Mouse (Mus musculus) hindbrain, embryonic 15.5 days (tissue): ENCODE measurements around the gene Ripk4. TPM values are rescaled to one million over a fixed set of nuclear protein-coding genes. Genes with fewer than 3 reads are reported as not detected.

Experiments used
- ATAC-seq: fragments of 200-750 bp; cut with Nextera tagmentation; 2 replicates; pipeline ENCODE4 v1.8.0; 2017; ENCODE audit warnings: low read depth, moderate number of reproducible peaks, moderate TSS enrichment; ENCODE audit not compliant: low FRiP score
- H3K27ac ChIP-seq: fragments of 300-500 bp; sonication (generic); replicated peaks from 2 replicates; pipeline ENCODE4 v1.5.1; 2015; ENCODE audit warnings: mild to moderate bottlenecking, inconsistent platforms
- H3K27me3 ChIP-seq: fragments of 300-500 bp; sonication (generic); 2 replicates; pipeline ENCODE4 v1.6.1; 2015; ENCODE audit warnings: control low read depth, inconsistent platforms
- H3K36me3 ChIP-seq: fragments of 300-500 bp; sonication (generic); 2 replicates; pipeline ENCODE4 v1.6.1; 2015; ENCODE audit warnings: control low read depth, inconsistent platforms
- H3K4me1 ChIP-seq: fragments of 300-500 bp; sonication (generic); replicated peaks from 2 replicates; pipeline ENCODE4 v1.6.1; 2015; ENCODE audit warnings: control low read depth, inconsistent platforms
- H3K4me2 ChIP-seq: fragments of 300-500 bp; sonication (generic); 2 replicates; pipeline ENCODE4 v1.6.1; 2015; ENCODE audit warnings: moderate library complexity, mild to moderate bottlenecking, inconsistent platforms
- H3K4me3 ChIP-seq: fragments of 300-500 bp; sonication (generic); 2 replicates; pipeline ENCODE4 v1.5.1; 2015; ENCODE audit warnings: mild to moderate bottlenecking, inconsistent platforms
- H3K9ac ChIP-seq: fragments of 300-500 bp; sonication (generic); 2 replicates; pipeline ENCODE4 v1.6.1; 2015; ENCODE audit warnings: inconsistent platforms
- H3K9me3 ChIP-seq: fragments of 300-500 bp; sonication (generic); 2 replicates; pipeline ENCODE4 v1.6.1; 2016; ENCODE audit warnings: control low read depth, inconsistent platforms
- WGBS: fragments of 180-500 bp; shearing (Covaris S2); methylation state at CpG from one replicate; pipeline ENCODE4 v1.1.7; 2015; 5-methylcytosine and 5-hydroxymethylcytosine counted together
- polyA plus RNA-seq: library from polyadenylated mRNA; unstranded; fragments of >200 nt; fragmentation: Nextera tagmentation; extraction: Ambion mirVana; gene quantifications from 2 replicates; pipeline ENCODE4 v1.2.1, GENCODE M21; 2015

The Ripk4 gene
- polyA plus RNA-seq, 1 experiment from 2014 or later, result 0.57 TPM

GRCm38 (mm10) chr16:97763990-97764340, 378 bp upstream of the Ripk4 start:
- H3K36me3 ChIP-seq, result no peaks in the 10 kb centered on the region
- H3K27ac ChIP-seq, result no peak overlapping the region
- no peaks in the 10 kb centered on the region for H3K9me3 ChIP-seq
- ATAC-seq, result no peak
- peaks cover 62% of the 10 kb centered on the region for H3K27me3 ChIP-seq
- 11% methylated on average over 13 of the region's 13 CpGs for WGBS
- peak overlapping the region; percentile 38 for H3K4me3 ChIP-seq
- H3K4me1 ChIP-seq, result peaks cover 12% of the 10 kb centered on the region
- peak overlapping the region; percentile 63 for H3K4me2 ChIP-seq
- H3K9ac ChIP-seq, result no peak overlapping the region

DNA sequence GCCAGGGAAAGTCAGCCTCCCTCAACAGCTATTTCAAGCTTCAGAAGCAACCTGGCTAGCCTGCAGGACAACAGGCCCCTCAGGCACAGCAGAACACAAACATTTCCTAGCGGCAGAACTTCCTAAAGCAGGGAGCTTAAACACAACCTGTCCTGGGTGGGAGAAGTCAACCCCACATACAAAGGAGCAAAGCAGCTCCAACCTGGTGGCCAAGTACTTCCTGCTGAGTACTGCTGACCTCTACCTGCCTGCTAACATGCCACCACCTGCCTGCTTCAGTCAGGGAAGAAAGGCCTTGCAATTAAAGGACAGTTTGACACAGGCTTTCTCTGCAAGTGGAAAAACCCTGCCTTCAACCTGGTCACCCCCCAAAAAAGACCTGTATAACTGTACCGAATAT, 1.8 kb downstream of the Ripk4 start:
- WGBS, result 63% methylated on average over 2 of the region's 2 CpGs
- Histone ChIP-seq H3K27ac (no peak overlapping the region), H3K4me1 (peaks cover 12% of the 10 kb centered on the region), H3K36me3 (no peaks in the 10 kb centered on the region), H3K27me3 (peaks cover 60% of the 10 kb centered on the region), H3K9me3 (no peaks in the 10 kb centered on the region), H3K9ac (no peak overlapping the region), H3K4me2 (no peak overlapping the region), H3K4me3 (no peak overlapping the region)
- no peak for ATAC-seq

DNA sequence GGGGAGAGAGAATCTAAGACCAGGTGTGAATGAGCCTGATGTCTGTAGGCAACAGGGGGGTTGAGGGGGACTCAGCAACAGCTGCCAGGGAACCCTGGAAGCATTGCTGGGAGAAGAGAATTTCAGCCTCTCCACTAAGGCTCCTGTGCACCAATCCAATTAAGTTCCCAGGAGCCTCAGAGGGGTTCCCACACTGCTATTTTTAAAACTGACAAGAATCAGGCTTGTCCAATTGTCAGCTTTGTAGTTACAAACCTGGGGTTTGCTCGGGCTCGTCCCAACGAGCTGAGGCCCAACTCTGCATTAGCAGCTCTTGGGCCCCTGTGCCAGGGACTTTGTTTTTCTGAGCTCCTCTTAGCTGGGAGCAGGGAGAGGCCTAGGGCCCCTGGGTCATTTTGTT, 3.9 kb downstream of the Ripk4 start:
- Histone ChIP-seq H3K27ac (no peak overlapping the region), H3K4me1 (peaks cover 12% of the 10 kb centered on the region), H3K27me3 (peaks cover 40% of the 10 kb centered on the region), H3K36me3 (no peaks in the 10 kb centered on the region), H3K4me3 (no peak overlapping the region), H3K4me2 (no peak overlapping the region), H3K9ac (no peak overlapping the region), H3K9me3 (no peaks in the 10 kb centered on the region)
- ATAC-seq, result no peak
- 35% methylated on average over 3 of the region's 3 CpGs for WGBS

- ATAC-seq, result no peak
- peaks cover 7% of the 10 kb centered on the region for H3K4me1 ChIP-seq
- H3K36me3 ChIP-seq, result no peaks in the 10 kb centered on the region
- no peak overlapping the region for H3K27ac ChIP-seq
- no peak overlapping the region for H3K4me2 ChIP-seq
- WGBS, result 98% methylated on average over 2 of the region's 2 CpGs
- no peak overlapping the region for H3K9ac ChIP-seq
- H3K27me3 ChIP-seq, result peaks cover 26% of the 10 kb centered on the region
- H3K4me3 ChIP-seq, result no peak overlapping the region
- H3K9me3 ChIP-seq, result no peaks in the 10 kb centered on the region
Measured at GRCm38 (mm10) chr16:97758288-97758687, 5.3 kb downstream of the Ripk4 start.

DNA sequence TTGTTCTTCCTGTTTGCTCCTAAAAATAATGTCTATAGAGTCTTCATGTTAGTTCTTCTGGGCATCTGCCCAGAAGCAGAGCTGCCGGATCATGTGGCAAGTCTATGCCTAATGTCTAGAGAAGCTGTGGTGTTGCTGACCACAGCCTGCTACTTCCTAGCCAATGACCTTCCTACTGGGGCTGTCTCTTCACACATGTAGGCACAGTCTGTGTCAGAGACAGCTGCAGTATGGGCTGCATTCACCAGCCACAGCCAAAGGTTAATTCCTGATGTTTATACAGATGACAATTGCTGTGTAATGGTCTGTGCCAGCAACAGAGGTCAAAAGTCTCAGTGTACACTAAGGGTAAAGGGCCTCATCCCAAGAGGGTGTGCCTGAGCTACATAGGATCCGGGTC, 7.1 kb downstream of the Ripk4 start:
- 77% methylated on average over 2 of the region's 2 CpGs for WGBS
- no peak overlapping the region for H3K4me3 ChIP-seq
- no peak for ATAC-seq
- no peak overlapping the region for H3K9ac ChIP-seq
- H3K4me2 ChIP-seq, result no peak overlapping the region
- no peaks in the 10 kb centered on the region for H3K4me1 ChIP-seq
- no peaks in the 10 kb centered on the region for H3K9me3 ChIP-seq
- peaks cover 12% of the 10 kb centered on the region for H3K27me3 ChIP-seq
- no peaks in the 10 kb centered on the region for H3K36me3 ChIP-seq
- no peak overlapping the region for H3K27ac ChIP-seq

- 93% methylated on average over 3 of the region's 3 CpGs for WGBS
- Histone ChIP-seq H3K27me3 (no peaks in the 10 kb centered on the region), H3K9me3 (no peaks in the 10 kb centered on the region), H3K4me1 (no peaks in the 10 kb centered on the region), H3K4me2 (no peak overlapping the region), H3K27ac (no peak overlapping the region), H3K36me3 (no peaks in the 10 kb centered on the region), H3K4me3 (no peak overlapping the region), H3K9ac (no peak overlapping the region)
- no peak for ATAC-seq
Measured at GRCm38 (mm10) chr16:97752316-97752941, 11.2 kb downstream of the Ripk4 start.

DNA sequence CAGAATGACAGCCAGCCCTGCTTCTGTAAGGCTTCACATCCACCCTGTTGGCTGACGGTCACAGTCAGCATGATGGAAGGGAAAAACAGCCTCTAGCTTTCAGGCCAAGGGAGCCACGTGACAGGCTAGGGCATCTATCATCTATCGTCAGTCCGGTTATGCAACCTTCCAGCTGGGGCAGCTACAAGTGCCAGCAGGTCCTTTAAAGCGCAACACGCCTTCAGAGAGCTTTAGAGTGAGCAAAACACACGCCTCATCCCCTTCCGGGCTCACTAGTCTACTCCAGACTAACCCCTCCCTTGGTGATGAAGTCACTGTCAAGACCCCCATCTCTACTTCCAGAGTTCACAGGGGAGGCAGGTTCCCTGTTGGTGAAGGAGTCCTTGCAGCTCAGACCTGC, 11.7 kb downstream of the Ripk4 start:
- H3K36me3 ChIP-seq, result no peaks in the 10 kb centered on the region
- H3K4me3 ChIP-seq, result no peak overlapping the region
- H3K27me3 ChIP-seq, result no peaks in the 10 kb centered on the region
- H3K4me1 ChIP-seq, result no peaks in the 10 kb centered on the region
- no peak overlapping the region for H3K27ac ChIP-seq
- ATAC-seq, result no peak
- H3K9ac ChIP-seq, result no peak overlapping the region
- H3K4me2 ChIP-seq, result no peak overlapping the region
- WGBS, result 73% methylated on average over 8 of the region's 8 CpGs
- H3K9me3 ChIP-seq, result no peaks in the 10 kb centered on the region

- Histone ChIP-seq H3K9ac (no peak overlapping the region), H3K36me3 (no peaks in the 10 kb centered on the region), H3K27me3 (no peaks in the 10 kb centered on the region), H3K4me1 (no peaks in the 10 kb centered on the region), H3K27ac (no peak overlapping the region), H3K4me2 (no peak overlapping the region), H3K9me3 (no peaks in the 10 kb centered on the region), H3K4me3 (no peak overlapping the region)
- ATAC-seq, result no peak
- 93% methylated on average over 6 of the region's 6 CpGs for WGBS
Measured at GRCm38 (mm10) chr16:97748421-97748820, 15.2 kb downstream of the Ripk4 start.

DNA sequence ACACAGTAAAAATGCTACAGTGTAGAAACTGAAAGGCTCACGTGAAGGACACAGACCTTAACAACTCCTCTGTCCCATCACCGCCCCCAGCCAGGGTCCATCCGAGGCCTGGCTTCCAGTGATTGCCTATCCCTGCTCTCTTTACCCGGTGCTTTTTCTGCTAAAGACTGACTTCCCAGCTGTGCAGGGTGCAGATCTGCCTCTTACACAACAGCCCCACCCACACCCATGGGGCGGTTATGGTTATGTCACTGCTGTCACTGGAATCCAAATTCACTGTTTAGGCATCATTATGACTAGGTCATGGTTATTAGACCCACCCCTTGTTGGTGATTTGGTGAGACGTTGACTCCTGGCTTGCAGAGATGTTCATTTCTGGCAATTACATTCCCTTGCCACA, 25.6 kb downstream of the Ripk4 start:
- H3K36me3 ChIP-seq, result no peaks in the 10 kb centered on the region
- no peaks in the 10 kb centered on the region for H3K9me3 ChIP-seq
- ATAC-seq, result no peak
- H3K4me3 ChIP-seq, result no peak overlapping the region
- H3K4me1 ChIP-seq, result no peaks in the 10 kb centered on the region
- no peak overlapping the region for H3K27ac ChIP-seq
- WGBS, result 76% methylated on average over 6 of the region's 6 CpGs
- no peak overlapping the region for H3K9ac ChIP-seq
- no peaks in the 10 kb centered on the region for H3K27me3 ChIP-seq
- H3K4me2 ChIP-seq, result no peak overlapping the region

- Histone ChIP-seq H3K27ac (no peak overlapping the region), H3K9me3 (no peaks in the 10 kb centered on the region), H3K27me3 (no peaks in the 10 kb centered on the region), H3K9ac (no peak overlapping the region), H3K4me1 (no peaks in the 10 kb centered on the region), H3K4me3 (no peak overlapping the region), H3K4me2 (no peak overlapping the region), H3K36me3 (no peaks in the 10 kb centered on the region)
- WGBS, result 90% methylated on average over 2 of the region's 2 CpGs
- ATAC-seq, result no peak
Measured at GRCm38 (mm10) chr16:97736562-97736961, 27.0 kb downstream of the Ripk4 start.

DNA sequence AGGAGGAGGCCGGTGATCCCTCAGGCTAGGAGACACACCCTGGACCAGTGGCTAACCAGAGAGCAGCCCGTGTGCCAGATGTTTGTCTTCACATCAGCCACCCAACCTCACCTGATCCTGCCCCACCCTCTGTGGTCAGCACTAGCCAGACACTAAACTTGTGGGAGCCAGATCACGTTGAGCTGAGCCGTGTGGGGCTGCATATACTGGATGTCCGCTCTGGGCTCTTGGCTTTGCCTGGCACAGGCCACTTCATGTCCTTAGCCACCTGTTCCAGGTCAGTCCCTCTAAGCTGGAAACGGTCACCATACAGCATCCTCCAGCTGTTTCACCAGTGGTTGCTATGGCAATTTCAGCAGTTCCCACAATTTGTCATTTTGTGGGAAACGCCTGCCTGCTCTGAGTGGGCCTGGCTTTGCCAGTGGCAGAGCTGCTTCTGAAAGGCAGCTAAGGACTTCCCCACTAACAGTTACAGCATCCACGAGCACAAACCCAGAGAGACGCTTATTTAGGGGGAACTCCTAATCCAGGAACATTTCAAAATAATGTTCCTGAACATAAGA, 28.7 kb downstream of the Ripk4 start:
- peak; percentile 30; the same call in 1 of the 2 replicates for ATAC-seq
- no peaks in the 10 kb centered on the region for H3K4me1 ChIP-seq
- H3K4me2 ChIP-seq, result no peak overlapping the region
- no peak overlapping the region for H3K9ac ChIP-seq
- WGBS, result 61% methylated on average over 9 of the region's 9 CpGs
- no peak overlapping the region for H3K4me3 ChIP-seq
- H3K9me3 ChIP-seq, result no peaks in the 10 kb centered on the region
- no peaks in the 10 kb centered on the region for H3K36me3 ChIP-seq
- no peaks in the 10 kb centered on the region for H3K27me3 ChIP-seq
- no peak overlapping the region for H3K27ac ChIP-seq

- 70% methylated on average over 2 of the region's 2 CpGs for WGBS
Measured at GRCm38 (mm10) chr16:97733599-97733998, 30.0 kb downstream of the Ripk4 start.

DNA sequence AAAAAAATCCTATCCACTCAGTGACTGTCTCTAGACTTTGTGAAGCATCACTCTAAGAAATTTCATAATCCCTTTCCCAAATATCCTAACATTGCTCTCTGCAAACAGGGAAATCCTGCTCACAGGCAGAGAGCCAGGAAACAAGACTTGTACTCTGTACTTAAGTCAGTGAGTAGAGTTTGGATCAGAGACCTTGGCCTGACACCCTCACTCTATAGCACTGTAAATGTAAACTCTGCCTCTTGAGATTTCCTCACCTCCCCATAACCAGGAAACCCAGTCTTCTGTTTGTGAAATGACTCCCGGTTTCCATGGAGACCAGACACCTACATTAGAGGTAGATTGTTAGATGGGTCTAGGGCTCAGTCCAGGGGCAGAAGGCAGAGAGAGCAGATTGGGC, 33.3 kb downstream of the Ripk4 start:
- H3K27me3 ChIP-seq, result no peaks in the 10 kb centered on the region
- H3K4me3 ChIP-seq, result no peak overlapping the region
- H3K27ac ChIP-seq, result no peak overlapping the region
- no peak for ATAC-seq
- H3K9me3 ChIP-seq, result no peaks in the 10 kb centered on the region
- H3K4me2 ChIP-seq, result no peak overlapping the region
- H3K4me1 ChIP-seq, result no peaks in the 10 kb centered on the region
- 96% methylated on average over 1 of the region's 1 CpGs for WGBS
- H3K9ac ChIP-seq, result no peak overlapping the region
- no peaks in the 10 kb centered on the region for H3K36me3 ChIP-seq

More at GRCm38 (mm10) chr16:97733599-97733998, 30.0 kb downstream of the Ripk4 start:
- Histone ChIP-seq H3K4me1 (no peaks in the 10 kb centered on the region), H3K4me3 (no peak overlapping the region), H3K9ac (no peak overlapping the region), H3K27me3 (no peaks in the 10 kb centered on the region), H3K9me3 (no peaks in the 10 kb centered on the region), H3K4me2 (no peak overlapping the region), H3K27ac (no peak overlapping the region), H3K36me3 (no peaks in the 10 kb centered on the region)
- no peak for ATAC-seq
